In the genomic region with DNA sequence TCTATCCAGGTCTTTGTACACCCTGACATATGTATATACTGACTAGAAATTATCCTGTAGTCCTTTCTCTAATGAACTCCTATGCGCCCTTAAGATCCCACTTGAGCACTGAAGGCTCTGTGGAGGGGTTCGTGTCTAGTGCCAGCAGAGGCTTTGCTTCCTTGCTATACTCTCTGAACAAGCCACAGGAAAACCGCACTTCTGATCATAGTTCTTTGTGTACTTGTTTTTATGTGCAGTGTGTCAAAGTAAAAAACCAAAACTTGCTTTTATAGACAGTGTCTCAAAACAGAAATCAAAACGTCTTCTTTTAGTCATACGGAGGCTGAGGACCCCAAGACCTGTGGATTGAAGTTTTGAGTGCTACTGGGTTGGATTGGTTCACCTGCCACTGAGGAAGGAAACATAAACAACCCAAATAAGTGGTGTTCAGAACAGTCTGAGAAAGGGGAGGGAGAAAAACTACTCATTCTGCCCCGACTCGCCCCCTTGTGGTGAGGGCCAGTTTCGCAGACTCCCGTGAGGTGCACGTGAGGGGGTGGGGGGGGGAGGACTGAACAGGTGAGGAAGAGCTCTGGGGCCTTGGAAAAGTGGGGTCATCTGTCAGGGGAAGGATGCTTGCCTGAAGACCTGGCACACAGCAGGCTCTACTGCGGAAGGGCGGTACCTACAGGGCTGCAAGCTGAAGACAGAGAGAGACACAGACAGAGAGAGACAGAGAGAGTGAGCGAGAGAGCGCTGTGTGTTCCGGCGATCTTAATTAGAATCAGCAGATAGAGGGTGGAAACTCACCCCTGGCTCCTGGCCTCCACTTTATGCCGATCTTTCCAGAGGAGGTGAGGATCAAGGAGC, we compare ENCODE assay signal across 9 mouse cellular contexts. TPM values are rescaled to one million over a fixed set of nuclear protein-coding genes. Genes with fewer than 3 reads are reported as not detected.
DNase-seq lines count a peak whose midpoint lies in the region; ATAC-seq and TF ChIP-seq lines count a peak whose summit lies in the region.
"Had no signal": no experiment of that assay in that cellular context is flagged by ENCODE, and none has a peak within 500 bp of the region (broad histone marks: within the 10 kb centered on the region; RNA-seq: fewer than 3 reads in every experiment).

No protein-coding gene starts in this region.

- H3K27me3 ChIP-seq in embryonic facial prominence, embryonic 11.5 days (ENCODE audit: control insufficient read depth, insufficient read depth, low read length): no peaks in the 10 kb centered on the region
- no peaks in the 10 kb centered on the region for H3K27me3 ChIP-seq in kidney, adult 2 months (replicated peaks; ENCODE audit: control insufficient read depth, insufficient read depth, low read length)
- no peaks in the 10 kb centered on the region for H3K27me3 ChIP-seq in stomach, embryonic 14.5 days (ENCODE audit: control insufficient read depth, insufficient read depth, low read length)
- H3K27me3 ChIP-seq: neural tube, embryonic 13.5 days had no signal

- no peak for ATAC-seq in embryonic facial prominence, embryonic 11.5 days (replicated peaks; ENCODE audit: insufficient number of reproducible peaks, low FRiP score, low TSS enrichment, low read depth)
- ATAC-seq in stomach, embryonic 14.5 days (ENCODE audit: insufficient number of reproducible peaks, insufficient read depth, low FRiP score, low read depth): peak; percentile 37; the same call in 1 of the 2 replicates

- WGBS in embryonic facial prominence, embryonic 11.5 days: 38% methylated on average over 17 of the region's 17 CpGs
- 43% methylated on average over 17 of the region's 17 CpGs for WGBS in kidney, adult 2 months
- WGBS in stomach, embryonic 14.5 days: 28% methylated on average over 17 of the region's 17 CpGs

- H3K4me2 ChIP-seq in embryonic facial prominence, embryonic 11.5 days (ENCODE audit: low read depth, low read length): no peak overlapping the region
- H3K4me2 ChIP-seq in stomach, embryonic 14.5 days (replicated peaks; ENCODE audit: low read depth, low read length): peak overlapping the region; percentile 17
- H3K4me2 ChIP-seq: neural tube, embryonic 13.5 days had no signal

- H3K9me3 ChIP-seq in embryonic facial prominence, embryonic 11.5 days (replicated peaks; ENCODE audit: control insufficient read depth, low read length): no peaks in the 10 kb centered on the region
- no peaks in the 10 kb centered on the region for H3K9me3 ChIP-seq in stomach, embryonic 14.5 days (ENCODE audit: control insufficient read depth, low read depth, low read length)
- H3K9me3 ChIP-seq: neural tube, embryonic 13.5 days had no signal

- no peak overlapping the region for H3K9ac ChIP-seq in embryonic facial prominence, embryonic 11.5 days (replicated peaks; ENCODE audit: low read length)
- no peak overlapping the region for H3K9ac ChIP-seq in stomach, embryonic 14.5 days (replicated peaks; ENCODE audit: low read depth, low read length)
- H3K9ac ChIP-seq: neural tube, embryonic 13.5 days had no signal

- DNase-seq in left cerebral cortex, postnatal 4 days: peak; percentile 8
- no peak for DNase-seq in left cerebral cortex, postnatal 25 days (ENCODE audit: low spot score in 2 of 2)
- peak; percentile 72 for DNase-seq in T-cell, adult 2 months (ENCODE audit: low spot score)
- DNase-seq in embryonic facial prominence, embryonic 11.5 days (ENCODE audit: low spot score): peak; percentile 53
- peak; percentile 9 for DNase-seq in kidney, adult 2 months
- peak; percentile 64 for DNase-seq in lung, postnatal 14 days
- DNase-seq in left cerebral cortex, adult 11 months (ENCODE audit: low spot score): no peak

- no peak for TF ChIP-seq POLR2A in kidney, adult 2 months (IDR thresholded peaks at IDR 0.05; ENCODE audit: low read depth, low read length)

- H3K4me1 ChIP-seq in embryonic facial prominence, embryonic 11.5 days (ENCODE audit: control insufficient read depth, insufficient read depth, low read length): no peaks in the 10 kb centered on the region
- H3K4me1 ChIP-seq in kidney, adult 2 months (ENCODE audit: control insufficient read depth, insufficient read depth, low read length): no peaks in the 10 kb centered on the region
- no peaks in the 10 kb centered on the region for H3K4me1 ChIP-seq in stomach, embryonic 14.5 days (ENCODE audit: control insufficient read depth, insufficient read depth, low read length)
- H3K4me1 ChIP-seq: neural tube, embryonic 13.5 days had no signal

- no peaks in the 10 kb centered on the region for H3K36me3 ChIP-seq in embryonic facial prominence, embryonic 11.5 days (replicated peaks; ENCODE audit: control insufficient read depth, insufficient read depth, low read depth, low read length)
- H3K36me3 ChIP-seq in kidney, adult 2 months (ENCODE audit: control insufficient read depth, insufficient read depth, low read length): no peaks in the 10 kb centered on the region
- no peaks in the 10 kb centered on the region for H3K36me3 ChIP-seq in stomach, embryonic 14.5 days (ENCODE audit: control insufficient read depth, insufficient read depth, low read length)
- H3K36me3 ChIP-seq: neural tube, embryonic 13.5 days had no signal

- no peak overlapping the region for H3K4me3 ChIP-seq in embryonic facial prominence, embryonic 11.5 days (ENCODE audit: low read depth, low read length)
- H3K4me3 ChIP-seq in kidney, adult 2 months (ENCODE audit: insufficient read depth, low read depth, low read length): no peak overlapping the region
- no peak overlapping the region for H3K4me3 ChIP-seq in stomach, embryonic 14.5 days (ENCODE audit: low read depth, low read length)
- H3K4me3 ChIP-seq: neural tube, embryonic 13.5 days had no signal

- intact Hi-C loops in left cerebral cortex, postnatal 4 days (cut with DNase I): no loop called here
- intact Hi-C loops in left cerebral cortex, postnatal 25 days (cut with DNase I): no loop called here

- no peak overlapping the region for H3K27ac ChIP-seq in embryonic facial prominence, embryonic 11.5 days (replicated peaks; ENCODE audit: low read depth, low read length)
- H3K27ac ChIP-seq in kidney, adult 2 months (ENCODE audit: insufficient read depth, low read depth, low read length): no peak overlapping the region
- no peak overlapping the region for H3K27ac ChIP-seq in stomach, embryonic 14.5 days (ENCODE audit: low read length)
- H3K27ac ChIP-seq: neural tube, embryonic 13.5 days had no signal

- peak; percentile 58 for TF ChIP-seq CTCF in kidney, adult 2 months (conservative IDR thresholded peaks at IDR 0.05; ENCODE audit: insufficient read depth, insufficient read length, low read depth, low read length)

RNA-seq across cellular contexts. Expression of a gene that starts 48.3 kb away (rescaled TPM):
- total RNA-seq in left cerebral cortex, postnatal 4 days (2021): 100 to 1,000 TPM; 203 to 212 TPM
- 100 to 1,000 TPM; 183 to 184 TPM for total RNA-seq in left cerebral cortex, postnatal 25 days (2021)
- 113 and 123 TPM in 2 replicates for polyA plus RNA-seq in embryonic facial prominence, embryonic 11.5 days (2014; fragmentation: Nextera tagmentation; extraction: Ambion mirVana)
- polyA plus RNA-seq in kidney, adult 2 months (2012; rRNA removed): 140 and 202 TPM in 2 replicates
- polyA plus RNA-seq in stomach, embryonic 14.5 days (2014; fragmentation: Nextera tagmentation; extraction: Ambion mirVana): 74.6 and 85.2 TPM in 2 replicates

Comparison
In these comparisons a context has a peak if more than half of its experiments do, and no peak if none do; other contexts are left out.
1. DNase-seq: peak in left cerebral cortex, postnatal 4 days (single experiment), T-cell, adult 2 months (single experiment), embryonic facial prominence, embryonic 11.5 days (single experiment), kidney, adult 2 months (single experiment) and lung, postnatal 14 days (single experiment); none in left cerebral cortex, postnatal 25 days (0 of 2) and left cerebral cortex, adult 11 months (single experiment).